Mouse (Mus musculus) heart, embryonic 14.5 days (tissue): ENCODE measurements at regions not wholly inside any gene's neighbourhood (a gene's known extent, or its start where the extent isn't known, plus 50 kb on each side); places are given as distances from the start of the nearest gene placed in this dataset.

Experiments
- ATAC-seq: fragments of 200-750 bp; cut with Nextera tagmentation; 2 replicates; pipeline ENCODE4 v1.8.0; 2017; ENCODE audit warnings: low read depth, moderate TSS enrichment; ENCODE audit not compliant: insufficient number of reproducible peaks, insufficient read depth, low FRiP score
- H3K27ac ChIP-seq, 2 experiments: fragments of 200-500 bp in 1 of 2; fragments of 300-500 bp in 1 of 2; sonication (generic) in 1 of 2; replicated peaks in 1 of 2; 2 replicates each; pipeline ENCODE4 v1.5.1; 2012 to 2014; ENCODE audit warnings: low read depth in 2 of 2, low read length in 2 of 2, control low read depth in 1 of 2, mild to moderate bottlenecking in 1 of 2, mixed read lengths in 1 of 2; ENCODE audit not compliant: control insufficient read depth in 1 of 2, insufficient read depth in 1 of 2
- H3K27me3 ChIP-seq: fragments of 300-500 bp; sonication (generic); 2 replicates; pipeline ENCODE4 v1.6.1; 2014; ENCODE audit warnings: mild to moderate bottlenecking, low read length, control low read depth; ENCODE audit not compliant: control insufficient read depth, insufficient read depth
- H3K36me3 ChIP-seq: fragments of 300-500 bp; sonication (generic); 2 replicates; pipeline ENCODE4 v1.6.1; 2014; ENCODE audit warnings: mild to moderate bottlenecking, control low read depth, low read length, mixed read lengths; ENCODE audit not compliant: control insufficient read depth, insufficient read depth
- H3K4me1 ChIP-seq, 2 experiments: fragments of 200-500 bp in 1 of 2; fragments of 300-500 bp in 1 of 2; sonication (generic) in 1 of 2; 2 replicates each; pipeline ENCODE4 v1.6.1; 2012 to 2014; ENCODE audit warnings: low read length in 2 of 2, control low read depth in 1 of 2, mixed read lengths in 1 of 2; ENCODE audit not compliant: control insufficient read depth in 2 of 2, insufficient read depth in 2 of 2
- H3K4me2 ChIP-seq: fragments of 300-500 bp; sonication (generic); 2 replicates; pipeline ENCODE4 v1.6.1; 2014; ENCODE audit warnings: mild to moderate bottlenecking, low read length
- H3K4me3 ChIP-seq, 2 experiments: fragments of 200-500 bp in 1 of 2; fragments of 300-500 bp in 1 of 2; sonication (generic) in 1 of 2; 2 replicates each; pipeline ENCODE4 v1.5.1; 2012 to 2014; ENCODE audit warnings: low read length in 2 of 2, mild to moderate bottlenecking in 2 of 2, control low read depth in 1 of 2, low read depth in 1 of 2, moderate library complexity in 1 of 2; ENCODE audit not compliant: control insufficient read depth in 1 of 2, insufficient read depth in 1 of 2
- H3K9ac ChIP-seq: fragments of 300-500 bp; sonication (generic); 2 replicates; pipeline ENCODE4 v1.6.1; 2014; ENCODE audit warnings: mild to moderate bottlenecking, low read length
- H3K9me3 ChIP-seq: fragments of 300-500 bp; sonication (generic); 2 replicates; pipeline ENCODE4 v1.6.1; 2016; ENCODE audit warnings: low read length, control low read depth; ENCODE audit not compliant: control insufficient read depth
- WGBS: fragments of 180-500 bp; shearing (Covaris S2); extraction: QIAGEN DNeasy Blood & Tissue Kit; methylation state at CpG from one replicate; pipeline ENCODE4 v1.1.7; 2014; 5-methylcytosine and 5-hydroxymethylcytosine counted together

DNA sequence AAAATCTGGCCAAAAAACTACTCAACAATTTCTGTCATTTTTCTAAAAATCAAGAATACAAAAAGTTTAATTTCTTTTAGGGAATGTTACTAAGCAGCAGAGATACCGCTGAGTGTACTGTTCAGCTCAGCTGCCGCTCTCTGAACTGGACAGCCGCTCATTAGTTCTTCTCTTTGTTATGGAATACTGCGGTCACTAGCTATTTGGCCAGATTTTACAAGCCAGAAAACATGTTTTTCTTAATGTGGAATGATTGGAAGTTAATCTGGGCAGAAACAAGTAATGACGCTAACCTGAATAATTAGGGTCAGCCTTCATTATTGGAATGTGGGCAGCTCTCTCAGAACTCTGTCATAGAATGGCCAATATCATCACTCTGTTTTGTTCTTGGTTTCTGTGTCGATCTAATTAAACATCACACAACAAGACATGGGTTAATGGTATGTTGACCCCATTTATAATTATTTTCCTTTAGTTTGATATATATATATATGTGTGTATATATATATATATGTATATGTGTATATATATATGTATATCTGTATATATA lies 307.8 kb downstream of the Adgrl2 start:
- H3K27me3 ChIP-seq = no peaks in the 10 kb centered on the region
- no peak overlapping the region for H3K27ac ChIP-seq
- no peak overlapping the region for H3K9ac ChIP-seq
- no peak overlapping the region for H3K4me2 ChIP-seq
- H3K9me3 ChIP-seq = no peaks in the 10 kb centered on the region
- H3K4me1 ChIP-seq = peaks cover 0 to 19% of the 10 kb centered on the region in 2 experiments; a peak in 3 of 4 replicates
- no peak for ATAC-seq
- no peak overlapping the region for H3K4me3 ChIP-seq
- 92% methylated on average over 6 of the region's 6 CpGs for whole genome bisulfite sequencing
- H3K36me3 ChIP-seq = no peaks in the 10 kb centered on the region

DNA sequence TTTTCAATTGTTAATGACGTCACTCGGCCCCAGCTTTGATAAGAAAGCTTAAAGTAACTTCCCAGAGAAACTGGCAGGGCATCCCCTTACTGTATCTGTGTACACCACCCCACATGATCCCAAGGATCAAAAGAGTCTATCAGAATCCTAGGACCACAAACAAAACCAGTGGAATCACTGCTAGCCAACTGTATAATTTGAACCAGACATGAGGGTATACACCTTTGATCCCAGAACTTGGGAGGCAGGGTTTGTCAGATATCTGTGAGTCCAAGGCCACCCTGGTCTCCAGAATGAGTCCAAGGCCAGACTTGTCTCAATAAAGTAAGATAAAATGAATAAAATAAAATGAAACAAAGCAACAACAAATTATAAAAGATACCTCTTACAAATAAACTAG lies 309.2 kb downstream of the Adgrl2 start:
- WGBS = 39% methylated on average over 2 of the region's 2 CpGs
- Histone ChIP-seq H3K36me3 (no peaks in the 10 kb centered on the region), H3K4me1 (peaks cover 0 to 19% of the 10 kb centered on the region in 2 experiments; a peak in 3 of 4 replicates), H3K9me3 (no peaks in the 10 kb centered on the region), H3K4me3 (no peak overlapping the region), H3K9ac (no peak overlapping the region), H3K27ac (peak overlapping the region; percentile 50 to 62; a peak in 3 of 4 replicates), H3K4me2 (no peak overlapping the region), H3K27me3 (no peaks in the 10 kb centered on the region)
- ATAC-seq = no peak

DNA sequence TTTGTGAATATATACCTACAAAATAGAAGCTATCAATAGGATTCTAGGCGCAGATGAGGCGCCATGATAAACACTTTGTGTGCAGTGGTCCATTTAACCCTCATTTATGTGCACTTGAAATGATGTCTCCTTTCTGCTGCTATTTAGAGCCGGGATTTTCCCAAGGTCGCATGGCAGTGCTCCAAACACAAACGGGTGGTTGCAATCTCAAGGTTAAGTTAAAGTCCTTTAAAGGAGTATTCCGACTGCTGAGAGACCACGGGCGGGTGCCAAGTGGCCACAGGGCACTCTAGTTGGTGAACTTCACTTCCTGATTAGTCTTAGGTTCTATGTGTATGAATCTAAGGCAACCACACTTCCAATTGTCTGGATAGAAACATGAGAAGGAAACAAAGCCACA lies 309.6 kb downstream of the Adgrl2 start:
- ATAC-seq = no peak
- H3K27ac ChIP-seq = peak overlapping the region; percentile 50 to 62

GRCm38 (mm10) chr3:148680086-148680485 lies 310.3 kb downstream of the Adgrl2 start:
- Histone ChIP-seq H3K9me3 (no peaks in the 10 kb centered on the region), H3K9ac (no peak overlapping the region), H3K4me1 (peaks cover 0 to 19% of the 10 kb centered on the region in 2 experiments; a peak in 3 of 4 replicates), H3K4me2 (no peak overlapping the region), H3K27ac (no peak overlapping the region), H3K36me3 (no peaks in the 10 kb centered on the region), H3K27me3 (no peaks in the 10 kb centered on the region), H3K4me3 (no peak overlapping the region)
- no peak for ATAC-seq
- WGBS = 80% methylated on average over 4 of the region's 4 CpGs

More for the DNA sequence above, 309.6 kb downstream of the Adgrl2 start:
- H3K36me3 ChIP-seq = no peaks in the 10 kb centered on the region
- H3K4me2 ChIP-seq = no peak overlapping the region; the same call in 1 of the 2 replicates
- WGBS = 33% methylated on average over 8 of the region's 8 CpGs
- H3K9ac ChIP-seq = no peak overlapping the region
- H3K27me3 ChIP-seq = no peaks in the 10 kb centered on the region
- peaks cover 0 to 19% of the 10 kb centered on the region in 2 experiments; a peak in 3 of 4 replicates for H3K4me1 ChIP-seq
- H3K4me3 ChIP-seq = no peak overlapping the region
- no peaks in the 10 kb centered on the region for H3K9me3 ChIP-seq

GRCm38 (mm10) chr3:148679121-148679520 lies 311.2 kb downstream of the Adgrl2 start:
- 53% methylated on average over 2 of the region's 2 CpGs for WGBS
- H3K27me3 ChIP-seq = no peaks in the 10 kb centered on the region
- H3K36me3 ChIP-seq = no peaks in the 10 kb centered on the region
- H3K9ac ChIP-seq = no peak overlapping the region
- H3K4me2 ChIP-seq = no peak overlapping the region
- no peak overlapping the region for H3K27ac ChIP-seq
- H3K4me3 ChIP-seq = no peak overlapping the region
- H3K9me3 ChIP-seq = no peaks in the 10 kb centered on the region
- ATAC-seq = no peak
- H3K4me1 ChIP-seq = peaks cover 0 to 18% of the 10 kb centered on the region in 2 experiments; a peak in 3 of 4 replicates

DNA sequence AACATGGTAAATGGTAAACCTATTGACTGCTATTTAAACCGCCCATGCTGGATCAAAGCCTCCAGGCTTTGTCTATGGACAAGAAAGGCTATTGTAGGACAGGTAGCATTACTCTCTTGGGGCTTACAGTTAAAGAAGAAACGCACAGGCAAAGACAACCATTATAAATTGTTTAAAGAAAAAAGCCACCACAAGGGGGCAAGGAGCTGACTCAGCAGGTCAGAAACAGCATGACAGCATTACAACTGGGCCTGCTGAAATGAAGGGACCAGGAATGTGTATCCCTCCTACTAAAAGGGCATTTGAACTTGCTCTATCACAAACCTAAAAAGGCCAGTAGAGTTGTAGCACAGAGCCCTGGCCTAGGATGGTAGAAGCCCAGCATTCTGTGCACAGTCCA lies 314.3 kb downstream of the Adgrl2 start:
- WGBS = 81% methylated on average over 2 of the region's 2 CpGs

DNA sequence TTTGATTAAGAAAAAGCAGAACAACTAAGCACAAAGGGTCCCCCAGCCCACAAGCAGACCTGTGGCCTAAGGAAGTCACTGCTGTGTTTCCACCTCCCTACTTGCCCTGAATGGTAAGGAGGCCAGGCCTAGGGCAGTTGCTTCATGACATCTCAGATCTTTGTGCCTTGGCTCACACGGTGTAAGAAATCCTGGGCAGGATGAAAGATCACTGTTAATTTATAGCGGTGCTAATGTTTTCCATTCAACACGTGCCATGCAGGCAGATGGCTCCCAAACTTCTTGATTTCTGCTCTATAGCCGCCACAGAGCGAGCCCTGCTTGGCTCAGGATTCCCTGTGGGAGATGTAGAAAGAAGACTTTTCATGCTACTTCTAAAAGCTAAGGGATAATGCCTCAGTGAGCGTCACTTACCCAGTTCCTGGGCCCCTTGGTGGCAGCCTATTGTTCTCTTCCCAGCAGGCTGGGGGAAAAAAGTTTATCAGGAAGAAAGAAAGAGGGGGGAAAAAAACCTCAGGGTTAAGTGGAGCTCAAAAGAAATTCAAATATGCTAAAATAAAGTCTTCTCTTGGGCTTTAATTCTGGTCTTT lies 327.4 kb downstream of the Adgrl2 start:
- no peaks in the 10 kb centered on the region for H3K36me3 ChIP-seq
- H3K9ac ChIP-seq = no peak overlapping the region
- H3K4me2 ChIP-seq = no peak overlapping the region
- no peak for ATAC-seq
- H3K4me3 ChIP-seq = no peak overlapping the region
- H3K4me1 ChIP-seq = no peaks in the 10 kb centered on the region
- no peaks in the 10 kb centered on the region for H3K27me3 ChIP-seq
- peaks cover 6% of the 10 kb centered on the region; the same call in 1 of the 2 replicates for H3K9me3 ChIP-seq
- no peak overlapping the region for H3K27ac ChIP-seq
- 45% methylated on average over 6 of the region's 6 CpGs for WGBS

More for the DNA sequence above, 314.3 kb downstream of the Adgrl2 start:
- Histone ChIP-seq H3K9me3 (no peaks in the 10 kb centered on the region), H3K27me3 (no peaks in the 10 kb centered on the region), H3K4me3 (no peak overlapping the region), H3K36me3 (no peaks in the 10 kb centered on the region), H3K9ac (no peak overlapping the region), H3K27ac (no peak overlapping the region), H3K4me2 (no peak overlapping the region), H3K4me1 (peaks cover 0 to 6% of the 10 kb centered on the region in 2 experiments; a peak in 1 of 4 replicates)
- no peak for ATAC-seq
